7 mouse cellular contexts compared by ENCODE assay signal in genomic region chr11:62377202-62377851, GRCm38 (mm10).
DNase-seq lines count a peak whose midpoint lies in the region; ATAC-seq and TF ChIP-seq lines count a peak whose summit lies in the region.
"Not testable (repeated sequence)": the region's sequence is repeated elsewhere in the genome, so short reads cannot be mapped to it uniquely, and the experiment has no call there.

No protein-coding gene starts in this region.

- H3K4me2 ChIP-seq in heart, postnatal 0 days (ENCODE audit: low read depth, low read length); kidney, postnatal 0 days (ENCODE audit: low read length); liver, embryonic 14.5 days (ENCODE audit: low read depth); midbrain, postnatal 0 days (ENCODE audit: low read depth, low read length, poor library complexity, severe bottlenecking): not testable (repeated sequence)

- TF ChIP-seq EP300 in MEL (IDR thresholded peaks at IDR 0.05; ENCODE audit: low read depth in 1 of 2, low read length in 2 of 2); heart, postnatal 0 days (IDR thresholded peaks at IDR 0.05; ENCODE audit: low read depth); liver, embryonic 14.5 days (IDR thresholded peaks at IDR 0.05; ENCODE audit: low read depth): not testable (repeated sequence)

- peak; percentile 21 for DNase-seq in MEL (ENCODE audit: low read depth, low spot score)
- not testable (repeated sequence) for DNase-seq in gastrocnemius, adult 2 months; heart, postnatal 0 days (ENCODE audit: low spot score); kidney, postnatal 0 days (ENCODE audit: low spot score); liver, embryonic 14.5 days (ENCODE audit: low read depth in 3 of 3, low spot score in 3 of 3); midbrain, postnatal 0 days (ENCODE audit: low spot score)

- TF ChIP-seq POLR2A in MEL (IDR thresholded peaks at IDR 0.05; ENCODE audit: control insufficient read depth in 1 of 2, insufficient read depth in 1 of 2, low read depth in 1 of 2, low read length in 2 of 2, poor library complexity in 1 of 2): 0 out of 4 replicates have a peak, but pooled peaks of 1 of the 2 experiments have one; percentile 16

- intact Hi-C loops in gastrocnemius, adult 2 months (cut with DNase I): not testable (repeated sequence)

- H3K4me1 ChIP-seq in E14TG2a.4 (replicated peaks; ENCODE audit: low read depth, low read length): peaks cover 12% of the 10 kb centered on the region
- H3K4me1 ChIP-seq in MEL (ENCODE audit: control insufficient read depth in 1 of 2, insufficient read depth in 2 of 2, low read length in 2 of 2); heart, postnatal 0 days (ENCODE audit: control insufficient read depth, insufficient read depth); kidney, postnatal 0 days (replicated peaks; ENCODE audit: insufficient read depth, low read length); liver, embryonic 14.5 days (replicated peaks; ENCODE audit: control insufficient read depth in 2 of 2, insufficient read depth in 2 of 2, low read length in 1 of 2); midbrain, postnatal 0 days (ENCODE audit: insufficient read depth, low read length): not testable (repeated sequence)

- H3K79me2 ChIP-seq in MEL (ENCODE audit: control insufficient read depth, insufficient read depth, low read length, poor library complexity): not testable (repeated sequence)

- 88% methylated on average over 6 of the region's 6 CpGs for WGBS in heart, postnatal 0 days
- 86% methylated on average over 6 of the region's 6 CpGs for WGBS in kidney, postnatal 0 days
- 84% methylated on average over 6 of the region's 6 CpGs for WGBS in liver, embryonic 14.5 days (ENCODE audit: insufficient replicate concordance)
- 87% methylated on average over 6 of the region's 6 CpGs for WGBS in midbrain, postnatal 0 days

- not testable (repeated sequence) for H3K9me3 ChIP-seq in E14TG2a.4 (ENCODE audit: low read length); MEL (replicated peaks; ENCODE audit: insufficient read depth, low read length); heart, postnatal 0 days (replicated peaks; ENCODE audit: control insufficient read depth, low read length); kidney, postnatal 0 days (replicated peaks; ENCODE audit: low read length); liver, embryonic 14.5 days (ENCODE audit: control insufficient read depth, low read length); midbrain, postnatal 0 days (ENCODE audit: low read length)

- TF ChIP-seq CTCF in E14TG2a.4 (conservative IDR thresholded peaks at IDR 0.05; ENCODE audit: low read length) (0 out of 2 replicates have a peak, but pooled peaks have one; percentile 10), MEL (IDR thresholded peaks at IDR 0.05 in 2 of 3, conservative IDR thresholded peaks at IDR 0.05 in 1 of 3; ENCODE audit: control insufficient read depth in 1 of 3, insufficient read depth in 1 of 3, low read depth in 2 of 3, low read length in 3 of 3, poor library complexity in 1 of 3, severe bottlenecking in 1 of 3) (peak in 2 of 3 experiments; percentile 7 to 43; a peak in 2 of 6 replicates)
- peak; percentile 12; the same call in 1 of the 2 replicates for TF ChIP-seq CTCF in gastrocnemius, adult 2 months (IDR thresholded peaks at IDR 0.05)
- TF ChIP-seq CTCF in heart, postnatal 0 days (IDR thresholded peaks at IDR 0.05; ENCODE audit: low read depth): 0 out of 2 replicates have a peak, but pooled peaks have one; percentile 9
- peak; percentile 31 for TF ChIP-seq CTCF in kidney, postnatal 0 days (IDR thresholded peaks at IDR 0.05; ENCODE audit: low read depth)
- TF ChIP-seq CTCF in liver, embryonic 14.5 days (IDR thresholded peaks at IDR 0.05; ENCODE audit: low read depth): peak; percentile 13; the same call in 1 of the 2 replicates
- peak; percentile 35 for TF ChIP-seq CTCF in midbrain, postnatal 0 days (IDR thresholded peaks at IDR 0.05)

- not testable (repeated sequence) for H3K27me3 ChIP-seq in E14TG2a.4 (ENCODE audit: insufficient read depth, low read length); MEL (ENCODE audit: control insufficient read depth in 1 of 2, insufficient read depth in 2 of 2, low read length in 2 of 2); heart, postnatal 0 days (ENCODE audit: control insufficient read depth, insufficient read depth, low read length); kidney, postnatal 0 days (ENCODE audit: insufficient read depth, low read length); liver, embryonic 14.5 days (ENCODE audit: control insufficient read depth, insufficient read depth, low read length); midbrain, postnatal 0 days (ENCODE audit: insufficient read depth, low read length)

- not testable (repeated sequence) for ATAC-seq in heart, postnatal 0 days (ENCODE audit: insufficient read depth, low read depth); kidney, postnatal 0 days (replicated peaks; ENCODE audit: low FRiP score, low read depth); liver, embryonic 14.5 days (ENCODE audit: insufficient read depth); midbrain, postnatal 0 days (ENCODE audit: low FRiP score)

- H3K4me3 ChIP-seq in E14TG2a.4 (replicated peaks; ENCODE audit: low read length); MEL (ENCODE audit: control insufficient read depth in 1 of 2, insufficient read depth in 1 of 2, low read depth in 2 of 2, low read length in 2 of 2); gastrocnemius, adult 2 months; heart, postnatal 0 days (ENCODE audit: low read depth, low read length); kidney, postnatal 0 days (replicated peaks; ENCODE audit: low read depth, low read length); liver, embryonic 14.5 days (ENCODE audit: insufficient read depth in 1 of 2, low read depth in 2 of 2, low read length in 2 of 2); midbrain, postnatal 0 days (ENCODE audit: low read depth, low read length): not testable (repeated sequence)

- TF ChIP-seq RAD21 in MEL (IDR thresholded peaks at IDR 0.05; ENCODE audit: low read depth, low read length): not testable (repeated sequence)

- H3K27ac ChIP-seq in MEL (ENCODE audit: control insufficient read depth, low read depth, low read length); gastrocnemius, adult 2 months; heart, postnatal 0 days (ENCODE audit: low read depth); kidney, postnatal 0 days; liver, embryonic 14.5 days; midbrain, postnatal 0 days (ENCODE audit: low read depth, low read length): not testable (repeated sequence)

- H3K9ac ChIP-seq in MEL (ENCODE audit: control insufficient read depth, low read depth, low read length, poor library complexity, severe bottlenecking); heart, postnatal 0 days (replicated peaks; ENCODE audit: low read depth, low read length); kidney, postnatal 0 days (ENCODE audit: low read depth, low read length); liver, embryonic 14.5 days (replicated peaks); midbrain, postnatal 0 days (replicated peaks; ENCODE audit: low read length, poor library complexity, severe bottlenecking): not testable (repeated sequence)

- H3K36me3 ChIP-seq in E14TG2a.4 (ENCODE audit: insufficient read depth, low read length) (peaks cover 91% of the 10 kb centered on the region), MEL (ENCODE audit: control insufficient read depth in 1 of 2, insufficient read depth in 2 of 2, low read length in 2 of 2) (peaks cover 0 to 70% of the 10 kb centered on the region in 2 experiments; a peak in 2 of 4 replicates)
- H3K36me3 ChIP-seq in heart, postnatal 0 days (replicated peaks; ENCODE audit: control insufficient read depth, insufficient read depth, low read length): peaks cover 72% of the 10 kb centered on the region
- peaks cover 29% of the 10 kb centered on the region for H3K36me3 ChIP-seq in kidney, postnatal 0 days (ENCODE audit: insufficient read depth, low read length)
- H3K36me3 ChIP-seq in liver, embryonic 14.5 days (replicated peaks; ENCODE audit: control insufficient read depth, insufficient read depth, low read depth): peaks cover 34% of the 10 kb centered on the region
- H3K36me3 ChIP-seq in midbrain, postnatal 0 days (ENCODE audit: insufficient read depth, low read length): peaks cover 28% of the 10 kb centered on the region

TF ChIP-seq in MEL, 35 proteins besides CTCF, POLR2A, EP300 and RAD21:
- TF ChIP-seq SMC3 (IDR thresholded peaks at IDR 0.05; ENCODE audit: low read depth, low read length) (0 out of 2 replicates have a peak, but pooled peaks have one; percentile 4), TBP (IDR thresholded peaks at IDR 0.05; ENCODE audit: low read depth, low read length) (peak; percentile 92), ZNF384 (IDR thresholded peaks at IDR 0.05; ENCODE audit: low read depth, low read length) (peak; percentile 73)
TF ChIP-seq in MEL: peak in this region for 3; not testable (repeated sequence) for 32.
